Mouse (Mus musculus) thymus, postnatal 10 days (tissue): Measurements from ENCODE around the gene Ranbp3l.
"Not testable (repeated sequence)": the region's sequence is repeated elsewhere in the genome, so short reads cannot be mapped to it uniquely, and the experiment has no call there.

Source experiments
- DNase-seq, 2 experiments: peaks; one replicate each; pipeline ENCODE4 v3.0.0; 2021; ENCODE audit warnings: low spot score in 2 of 2

Ranbp3l gene

DNA sequence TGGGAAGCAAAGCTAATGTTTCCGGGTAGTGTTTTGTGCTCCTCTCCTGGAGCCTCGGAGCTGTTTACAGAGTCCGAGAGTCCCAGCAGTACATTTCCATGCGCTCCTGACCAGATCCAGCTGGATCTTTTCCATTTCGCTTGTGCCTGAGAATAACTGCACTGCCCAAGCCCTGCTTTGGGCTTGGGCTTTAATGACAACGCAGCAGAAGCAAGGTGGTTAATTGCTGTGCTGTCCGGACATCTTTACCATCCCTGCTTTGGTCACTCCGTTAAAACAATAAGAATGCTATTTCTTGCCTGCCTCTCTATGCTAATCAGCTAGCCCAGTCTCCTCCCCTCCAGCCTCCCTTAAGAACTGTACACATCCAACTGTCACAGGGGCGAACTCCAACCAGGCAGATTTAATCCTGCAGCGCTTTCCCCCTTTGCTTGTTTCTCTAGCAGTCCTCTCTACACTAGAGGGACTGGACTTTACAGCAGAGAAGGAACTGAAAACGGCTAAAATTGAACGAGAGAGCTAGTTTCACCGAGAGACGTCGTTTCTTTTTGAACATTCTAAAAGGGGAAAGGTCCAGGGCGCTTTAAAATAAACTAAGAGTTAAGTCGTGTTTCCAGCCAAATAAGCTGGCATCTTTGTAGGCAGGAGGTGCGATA lies at the start of gene Ranbp3l:
TSS of gene Ranbp3l (plus strand) at position 377 of the 656 bp plus-strand sequence.
- no peak for DNase-seq

DNA sequence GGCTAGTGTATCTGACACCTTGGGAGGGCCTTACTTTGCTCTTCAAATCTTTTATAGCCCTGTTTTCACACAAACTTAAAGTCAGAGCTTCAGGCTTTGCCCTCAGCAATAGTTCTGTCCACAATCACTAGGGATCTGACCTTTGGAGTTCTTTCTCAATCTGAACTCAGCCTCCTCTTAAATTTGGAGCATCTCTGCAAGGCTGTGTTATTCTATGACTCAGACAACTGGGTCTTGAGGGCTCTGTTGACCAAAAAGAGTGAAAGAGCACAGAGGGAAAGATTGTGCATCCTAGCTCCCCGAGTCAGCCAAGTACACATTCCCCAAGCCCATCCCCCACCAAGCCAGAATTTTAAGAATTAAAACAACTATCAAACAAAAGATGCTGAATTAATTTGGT lies 37.7 kb upstream of the Ranbp3l start:
- no peak for DNase-seq

DNA sequence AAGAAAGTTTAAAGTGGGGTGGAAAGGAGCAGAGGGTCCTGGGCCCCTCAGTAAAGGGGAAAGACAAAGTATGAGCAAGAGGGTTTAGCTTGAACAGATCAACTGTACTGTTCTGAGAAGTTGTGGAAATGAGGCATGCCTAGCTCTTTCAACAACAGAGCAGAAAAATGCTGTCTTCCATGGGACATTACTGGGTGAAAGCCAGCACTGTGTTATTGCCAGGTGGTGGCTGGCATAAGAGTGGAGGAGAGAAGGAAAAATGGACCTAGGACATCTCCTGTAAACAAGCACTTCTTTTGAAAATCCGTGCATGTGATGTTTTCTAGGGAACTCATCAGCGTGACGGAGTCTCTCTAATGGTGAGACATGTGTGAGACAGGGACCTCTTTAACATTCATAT lies 30.8 kb upstream of the Ranbp3l start:
- DNase-seq: no peak

GRCm38 (mm10) chr15:8940861-8941260 lies 26.9 kb upstream of the Ranbp3l start:
- no peak for DNase-seq

DNA sequence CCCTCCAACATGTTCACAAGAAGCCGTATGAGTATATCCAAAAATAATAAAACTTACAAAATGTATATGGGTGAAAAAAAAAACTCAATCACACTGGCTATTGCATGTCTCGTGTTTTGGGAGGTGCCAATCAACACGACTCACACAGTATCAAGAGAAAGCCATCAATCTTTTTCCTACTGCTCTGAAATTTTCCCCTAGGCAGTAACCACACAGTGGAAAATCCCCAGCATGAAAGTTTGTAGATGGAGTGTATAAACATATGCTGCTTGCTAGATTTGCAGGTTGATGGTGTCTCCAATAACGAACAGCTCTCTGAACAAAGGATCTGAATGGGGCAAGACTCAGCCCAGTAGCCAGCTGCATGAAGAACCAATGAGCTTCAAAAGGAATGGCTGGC lies 16.9 kb upstream of the Ranbp3l start:
- no peak for DNase-seq

- DNase-seq: no peak
Measured at GRCm38 (mm10) chr15:8963323-8963722, 4.4 kb upstream of the Ranbp3l start.

DNA sequence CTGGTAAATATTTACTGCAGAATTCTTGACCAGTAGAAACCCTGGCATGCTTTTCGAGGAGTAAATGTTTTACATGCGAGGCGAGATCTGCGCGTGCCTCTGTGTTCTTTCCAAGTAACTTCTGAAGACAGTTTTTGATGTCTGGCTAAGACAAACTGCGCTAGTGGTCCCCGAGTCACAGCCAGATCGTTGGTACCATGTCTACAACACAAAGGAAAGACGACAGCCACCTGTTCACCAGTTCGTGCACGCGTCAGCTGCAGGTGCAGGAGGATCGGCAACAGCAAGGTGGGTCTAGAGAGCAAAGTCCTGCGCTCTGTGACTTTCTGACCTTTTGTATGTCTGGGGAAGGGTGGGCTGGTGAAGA lies 463 bp downstream of the Ranbp3l start:
- no peak for DNase-seq

DNA sequence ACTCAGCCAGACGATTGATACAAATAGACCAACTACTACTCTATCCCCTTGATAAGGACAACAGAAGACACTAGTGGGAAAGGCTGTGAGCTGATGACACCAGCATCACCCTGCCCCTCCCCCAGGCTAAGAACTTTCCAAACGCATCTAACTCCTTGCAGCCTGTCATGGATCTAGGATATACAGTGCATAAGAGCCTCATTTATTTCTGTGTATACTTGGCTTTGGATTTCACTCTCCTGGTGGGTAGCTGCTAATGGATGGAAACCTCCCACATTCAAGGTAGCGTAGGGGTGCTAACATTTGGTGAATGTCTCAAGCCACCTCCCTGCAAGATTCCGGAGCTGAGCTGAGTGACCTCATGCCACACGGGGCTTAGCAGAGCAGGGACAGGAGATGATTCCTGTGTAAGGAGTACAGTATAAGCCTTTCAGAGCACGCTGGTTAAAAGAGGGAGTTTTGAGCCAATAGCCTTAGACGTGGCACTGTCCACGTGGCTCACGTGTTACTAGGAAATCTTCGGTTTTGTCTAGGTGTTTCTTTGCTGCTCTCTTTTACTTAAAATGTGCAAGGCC lies 1.4 kb downstream of the Ranbp3l start:
- DNase-seq: no peak

- no peak for DNase-seq
Measured at GRCm38 (mm10) chr15:8991211-8991610, 23.5 kb downstream of the Ranbp3l start.

GRCm38 (mm10) chr15:8991859-8992838 lies 24.4 kb downstream of the Ranbp3l start:
- no peak for DNase-seq

DNA sequence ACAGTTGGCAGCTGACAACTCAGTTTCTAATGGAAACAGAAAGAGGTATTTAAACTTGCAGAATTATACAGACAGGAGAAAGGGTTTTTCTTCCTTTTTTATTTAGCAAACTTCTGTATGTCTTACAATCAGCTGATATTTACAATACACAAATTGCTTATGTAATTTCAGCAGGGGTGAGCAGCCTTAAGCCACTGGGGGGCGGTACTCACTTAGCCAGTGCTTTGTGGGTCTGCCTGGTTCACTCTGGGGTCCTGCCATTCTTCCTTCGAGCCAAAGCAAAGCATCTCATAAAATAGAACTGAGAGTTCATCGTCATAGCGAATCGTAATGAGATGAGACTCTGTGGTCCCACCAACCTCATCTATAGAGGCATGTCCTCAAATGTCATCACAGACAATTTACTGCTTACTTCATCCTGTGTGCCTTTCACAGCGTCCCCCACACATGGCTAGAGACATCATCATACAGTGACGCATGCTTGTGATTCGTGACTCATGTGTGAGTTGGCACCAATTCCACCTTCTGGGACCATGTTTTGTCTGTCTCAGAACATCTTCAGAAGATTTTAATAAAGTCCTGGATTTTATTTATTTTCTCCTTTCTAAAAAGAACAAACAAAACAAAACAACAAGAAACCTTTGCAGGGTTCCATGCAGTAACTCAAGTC lies 27.0 kb downstream of the Ranbp3l start:
- DNase-seq: no peak

GRCm38 (mm10) chr15:8995490-8995889 lies 27.7 kb downstream of the Ranbp3l start:
- DNase-seq: no peak

DNA sequence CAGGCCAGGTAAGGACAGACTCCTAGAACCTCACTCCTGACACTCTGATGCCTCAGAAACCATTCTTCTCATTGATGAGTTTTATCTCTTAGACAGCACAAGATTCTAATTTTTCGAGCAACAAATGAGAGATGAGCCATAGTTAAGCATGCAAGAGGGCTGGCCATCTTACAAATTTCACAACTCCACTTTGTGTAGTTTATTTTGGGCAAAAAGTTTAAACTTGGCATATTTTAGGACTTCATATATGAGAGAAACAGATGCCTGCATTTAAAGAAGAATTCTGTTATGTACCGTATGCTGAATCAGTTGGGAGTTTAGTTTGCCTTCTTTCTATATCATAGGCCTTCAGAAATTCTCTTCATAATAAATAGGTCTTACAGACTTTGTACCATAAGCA lies 35.0 kb downstream of the Ranbp3l start:
- no peak for DNase-seq

DNA sequence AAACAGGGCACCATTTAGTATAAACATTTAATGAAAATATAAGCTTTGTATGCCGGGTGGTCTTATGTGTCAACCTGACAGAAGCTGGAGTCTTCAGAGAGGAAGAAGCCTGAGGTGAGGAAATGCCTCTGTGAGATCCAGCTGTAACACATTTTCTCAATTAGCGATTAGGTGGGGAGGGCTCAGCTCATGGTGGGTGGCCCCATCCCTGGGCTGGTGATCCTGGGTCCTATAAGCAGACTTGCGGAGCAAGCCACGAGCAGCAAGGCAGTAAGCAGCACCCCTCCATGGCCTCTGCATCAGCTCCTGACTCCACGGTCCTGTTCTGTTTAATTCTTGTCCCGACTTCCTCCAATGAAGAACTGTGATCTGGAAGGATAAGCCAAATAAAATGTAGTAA lies 41.4 kb downstream of the Ranbp3l start:
- no peak for DNase-seq

DNA sequence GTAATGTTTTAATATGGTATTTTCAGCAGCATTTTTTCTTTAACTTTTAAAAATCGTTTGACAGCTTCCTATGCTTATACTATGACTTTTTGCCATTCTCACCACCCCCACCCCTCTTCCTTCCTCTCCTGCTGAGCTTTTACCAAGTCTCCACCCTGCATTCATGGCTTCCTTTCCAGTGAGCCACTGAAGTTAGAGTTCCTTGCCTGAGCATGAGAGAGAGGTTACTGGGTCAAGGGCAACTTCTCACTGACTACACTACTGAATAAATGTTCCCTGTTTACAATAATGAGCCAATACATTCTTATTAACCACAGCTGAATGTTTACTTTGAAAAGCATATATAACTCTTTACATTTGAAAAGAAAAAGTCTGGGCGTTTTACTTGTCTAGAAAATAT lies 46.8 kb downstream of the Ranbp3l start:
- DNase-seq: no peak

DNA sequence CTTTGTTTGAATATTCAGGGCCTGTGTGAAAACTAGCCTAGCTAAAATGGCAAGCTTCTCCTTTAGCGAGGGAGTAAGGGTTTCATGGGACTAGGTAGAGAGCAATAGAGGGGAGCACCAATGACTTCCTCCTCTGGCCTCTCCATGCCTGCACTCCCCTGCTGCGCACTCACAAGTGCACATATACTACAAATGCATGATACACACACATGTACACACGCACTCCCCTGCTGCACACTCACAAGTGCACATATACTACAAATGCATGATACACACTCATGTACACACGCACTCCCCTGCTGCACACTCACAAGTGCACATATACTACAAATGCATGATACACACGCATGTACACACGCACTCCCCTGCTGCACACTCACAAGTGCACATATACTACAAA lies 47.7 kb downstream of the Ranbp3l start:
- not testable (repeated sequence) for DNase-seq

DNA sequence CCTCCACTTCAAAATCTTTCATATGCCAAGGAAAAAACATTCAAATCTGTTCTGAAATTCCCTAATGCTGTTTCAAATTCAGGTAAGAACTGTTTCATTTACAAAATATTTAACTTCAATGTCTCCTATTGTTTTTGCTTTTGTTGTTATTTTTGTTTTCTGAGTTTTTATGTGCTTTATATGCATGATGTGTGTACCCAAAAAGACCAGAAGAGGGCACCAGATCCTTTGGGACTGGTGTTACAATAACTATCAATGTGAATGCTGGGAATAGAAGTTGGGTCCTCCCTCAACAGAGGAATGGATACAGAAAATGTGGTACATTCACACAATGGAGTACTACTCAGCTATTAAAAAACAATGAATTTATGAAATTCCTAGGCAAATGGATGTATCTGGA lies 88.0 kb downstream of the Ranbp3l start:
- no peak for DNase-seq

DNA sequence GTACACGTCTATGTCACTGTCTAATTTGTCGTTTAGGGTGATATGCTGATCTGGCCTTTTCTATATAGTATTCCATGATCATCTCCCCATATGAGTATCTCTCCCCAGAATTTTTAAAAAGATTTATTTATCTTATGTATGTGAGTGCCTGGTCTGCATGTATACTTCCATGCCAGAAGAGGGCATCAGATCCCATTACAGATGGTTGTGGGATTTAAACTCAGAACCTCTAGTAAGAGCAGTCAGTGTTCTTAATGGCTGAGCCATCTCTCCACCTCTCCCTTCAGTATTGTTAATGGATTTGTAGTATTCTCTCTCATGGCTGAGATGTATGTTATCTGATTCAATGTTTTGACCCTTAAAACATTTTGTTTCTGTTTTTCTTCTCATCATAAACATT lies 92.1 kb downstream of the Ranbp3l start:
- no peak for DNase-seq

DNA sequence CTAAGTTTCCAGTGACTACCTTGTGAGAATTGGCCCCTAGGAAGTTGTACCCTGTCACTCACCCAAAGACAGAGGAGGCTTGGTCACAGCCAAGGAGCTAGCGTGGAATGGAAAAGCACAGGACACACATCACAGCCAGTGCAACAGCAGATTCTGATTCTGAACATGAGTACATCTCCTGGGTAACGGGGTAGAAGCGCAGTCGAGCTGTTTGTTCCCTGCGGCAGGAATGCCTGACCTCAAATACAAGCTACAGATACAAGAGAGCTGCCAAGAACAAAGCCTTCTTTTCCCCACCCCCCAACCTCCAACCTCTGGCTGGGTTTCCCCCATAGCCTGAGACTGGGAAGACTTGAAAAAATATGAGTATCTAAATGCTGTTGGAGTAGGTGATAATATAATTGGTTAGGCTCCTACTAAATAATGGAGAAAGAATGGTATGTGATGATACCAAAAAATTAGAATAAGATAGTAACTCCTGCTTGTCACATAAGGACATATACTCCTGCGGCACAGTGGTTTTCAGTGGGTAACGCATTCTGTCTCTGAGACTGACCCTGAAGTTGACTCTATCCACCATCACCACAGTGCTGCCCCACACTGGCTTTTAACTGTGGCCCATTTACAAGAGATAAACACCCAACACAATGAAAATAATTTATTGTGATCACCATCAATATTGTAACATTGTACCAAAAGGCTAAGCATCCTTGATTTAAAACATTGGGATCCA lies 93.6 kb downstream of the Ranbp3l start:
- no peak for DNase-seq

GRCm38 (mm10) chr15:9068881-9069280 lies 101.1 kb downstream of the Ranbp3l start:
- no peak for DNase-seq

DNA sequence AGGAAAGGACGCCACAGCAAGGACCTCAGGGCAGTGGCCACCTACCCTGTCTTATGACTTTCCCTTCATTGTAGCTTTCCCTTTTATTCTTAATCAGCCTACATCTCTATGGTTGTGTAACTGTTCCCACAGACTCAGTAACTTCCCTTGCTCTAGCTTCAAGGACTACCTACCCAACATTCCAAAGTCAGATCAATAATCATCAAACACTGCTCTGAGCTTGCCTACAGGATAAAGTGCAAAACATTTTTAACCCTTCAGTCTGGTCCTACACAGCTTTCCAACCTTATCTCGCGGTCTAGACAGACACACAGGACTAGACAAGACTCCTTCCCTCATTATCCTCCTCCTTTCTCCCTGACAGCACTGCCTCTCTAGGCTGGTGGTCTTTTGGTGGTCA lies 102.6 kb downstream of the Ranbp3l start:
- DNase-seq: no peak
